Mouse (Mus musculus) heart, embryonic 11.5 days (tissue): ENCODE data around the gene Asxl2. TPM values are rescaled to one million over a fixed set of nuclear protein-coding genes. Genes with fewer than 3 reads are reported as not detected.

Experiments
- ATAC-seq: fragments of 200-750 bp; cut with Nextera tagmentation; replicated peaks from 2 replicates; pipeline ENCODE4 v1.8.0; 2017; ENCODE audit warnings: moderate library complexity; ENCODE audit not compliant: insufficient number of reproducible peaks, low FRiP score, low TSS enrichment
- H3K27ac ChIP-seq: fragments of 300-500 bp; sonication (generic); 2 replicates; pipeline ENCODE4 v1.5.1; 2014; ENCODE audit warnings: mild to moderate bottlenecking, low read depth, low read length
- H3K27me3 ChIP-seq: fragments of 300-500 bp; sonication (generic); 2 replicates; pipeline ENCODE4 v1.6.1; 2014; ENCODE audit warnings: mild to moderate bottlenecking, low read length, mixed read lengths; ENCODE audit not compliant: control insufficient read depth, insufficient read depth
- H3K36me3 ChIP-seq: fragments of 300-500 bp; sonication (generic); 2 replicates; pipeline ENCODE4 v1.6.1; 2014; ENCODE audit warnings: mild to moderate bottlenecking, low read length, moderate library complexity, mixed read lengths; ENCODE audit not compliant: control insufficient read depth, insufficient read depth
- H3K4me1 ChIP-seq: fragments of 300-500 bp; sonication (generic); 2 replicates; pipeline ENCODE4 v1.6.1; 2014; ENCODE audit warnings: low read length; ENCODE audit not compliant: control insufficient read depth, insufficient read depth
- H3K4me2 ChIP-seq: fragments of 300-500 bp; sonication (generic); 2 replicates; pipeline ENCODE4 v1.6.1; 2014; ENCODE audit warnings: mild to moderate bottlenecking, moderate library complexity
- H3K4me3 ChIP-seq: fragments of 300-500 bp; sonication (generic); 2 replicates; pipeline ENCODE4 v1.5.1; 2014; ENCODE audit warnings: low read depth, low read length
- H3K9ac ChIP-seq: fragments of 300-500 bp; sonication (generic); 2 replicates; pipeline ENCODE4 v1.6.1; 2014; ENCODE audit warnings: mild to moderate bottlenecking, low read depth, low read length, moderate library complexity
- H3K9me3 ChIP-seq: fragments of 300-500 bp; sonication (generic); replicated peaks from 2 replicates; pipeline ENCODE4 v1.6.1; 2016; ENCODE audit warnings: low read length; ENCODE audit not compliant: control insufficient read depth
- WGBS: fragments of 180-500 bp; shearing (Covaris S2); extraction: QIAGEN DNeasy Blood & Tissue Kit; methylation state at CpG from one replicate; pipeline ENCODE4 v1.1.7; 2014; ENCODE audit not compliant: insufficient replicate concordance; 5-methylcytosine and 5-hydroxymethylcytosine counted together
- polyA plus RNA-seq: library from polyadenylated mRNA; unstranded; fragments of >200 nt; fragmentation: Nextera tagmentation; extraction: Ambion mirVana; gene quantifications from 2 replicates; pipeline ENCODE4 v1.2.1, GENCODE M21; 2014

Gene Asxl2
- polyA plus RNA-seq, 1 experiment from 2014 or later = 21.3 TPM

DNA sequence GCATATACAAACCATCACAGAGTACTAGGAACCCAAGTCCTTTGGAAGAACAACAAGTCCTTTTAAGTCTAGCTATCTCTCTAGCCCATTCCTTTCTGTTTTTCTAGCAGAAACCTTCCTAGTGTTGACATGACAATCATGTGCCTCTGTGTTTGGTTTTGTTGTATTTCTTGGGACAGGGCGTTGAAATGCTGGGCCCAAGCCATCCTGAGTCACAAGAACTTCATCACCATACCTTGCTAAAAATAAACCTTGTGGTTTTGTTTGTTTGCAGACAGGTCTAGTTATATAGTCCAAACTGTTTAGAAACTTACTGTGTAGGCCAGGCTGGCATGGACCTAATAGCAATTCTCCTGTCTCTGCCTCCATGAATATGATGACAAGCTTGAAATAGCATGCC lies 3.9 kb upstream of the Asxl2 start:
- no peak overlapping the region for H3K9ac ChIP-seq
- peaks cover 2% of the 10 kb centered on the region; the same call in 1 of the 2 replicates for H3K36me3 ChIP-seq
- no peak overlapping the region for H3K4me2 ChIP-seq
- no peaks in the 10 kb centered on the region for H3K9me3 ChIP-seq
- no peak for ATAC-seq
- WGBS = 76% methylated on average over 1 of the region's 1 CpGs
- no peak overlapping the region for H3K27ac ChIP-seq
- no peaks in the 10 kb centered on the region for H3K27me3 ChIP-seq
- H3K4me1 ChIP-seq = no peaks in the 10 kb centered on the region; the same call in 1 of the 2 replicates
- H3K4me3 ChIP-seq = no peak overlapping the region

GRCm38 (mm10) chr12:3424179-3424578 lies 2.5 kb upstream of the Asxl2 start:
- H3K27ac ChIP-seq = no peak overlapping the region
- no peak overlapping the region; the same call in 1 of the 2 replicates for H3K4me2 ChIP-seq
- H3K4me1 ChIP-seq = no peaks in the 10 kb centered on the region; the same call in 1 of the 2 replicates
- peaks cover 2% of the 10 kb centered on the region; the same call in 1 of the 2 replicates for H3K36me3 ChIP-seq
- no peak overlapping the region for H3K4me3 ChIP-seq
- 83% methylated on average over 2 of the region's 2 CpGs for WGBS
- no peak overlapping the region for H3K9ac ChIP-seq
- H3K27me3 ChIP-seq = no peaks in the 10 kb centered on the region
- ATAC-seq = no peak
- no peaks in the 10 kb centered on the region for H3K9me3 ChIP-seq

DNA sequence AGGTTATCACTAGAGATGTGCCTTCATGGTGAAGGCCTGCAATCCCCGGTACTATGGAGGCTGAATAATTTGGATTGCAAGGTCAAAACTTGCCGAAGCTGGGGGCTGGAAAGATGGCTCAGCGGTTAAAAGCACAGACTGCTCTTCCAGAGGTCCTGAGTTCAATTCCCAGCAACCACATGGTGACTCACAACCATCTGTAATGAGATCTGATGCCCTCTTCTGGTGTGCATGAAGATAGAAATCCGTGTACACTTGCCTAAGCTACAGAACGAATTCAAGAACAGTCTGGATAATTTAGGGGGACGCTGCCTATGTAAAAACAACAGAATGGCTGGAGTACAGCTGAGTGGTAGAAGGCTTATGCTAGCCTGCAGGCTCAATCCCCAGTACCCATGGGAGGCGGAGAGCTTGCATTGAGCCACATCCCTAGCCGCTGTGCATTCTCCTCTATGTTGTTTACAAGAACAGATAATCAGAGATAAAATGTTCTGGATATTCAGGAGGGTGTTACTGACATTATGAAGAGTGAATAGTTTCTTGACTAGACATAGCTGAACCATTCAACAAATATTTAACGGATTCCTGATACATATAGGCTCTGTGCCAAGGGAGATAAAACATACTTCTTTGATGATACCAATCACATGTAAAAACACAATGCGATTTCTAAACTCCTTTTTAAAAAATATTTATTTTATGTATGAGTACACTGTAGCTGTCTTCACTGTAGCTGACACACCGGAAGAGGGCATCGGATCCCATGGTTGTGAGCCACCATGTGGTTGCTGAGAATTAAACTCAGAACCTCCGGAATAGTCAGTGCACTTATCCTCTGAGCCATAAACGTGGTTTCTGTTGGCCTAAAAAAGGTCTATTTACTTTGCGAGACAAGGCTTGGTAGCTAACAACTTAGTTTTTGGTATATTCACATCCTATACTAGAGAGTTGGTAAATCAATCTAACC lies 999 bp upstream of the Asxl2 start:
- peak overlapping the region; percentile 72 for H3K9ac ChIP-seq
- 40% methylated on average over 15 of the region's 15 CpGs for WGBS
- H3K27me3 ChIP-seq = no peaks in the 10 kb centered on the region
- no peaks in the 10 kb centered on the region; the same call in 1 of the 2 replicates for H3K4me1 ChIP-seq
- ATAC-seq = no peak; the same call in 1 of the 2 replicates
- peak overlapping the region; percentile 70 for H3K4me2 ChIP-seq
- peak overlapping the region; percentile 95 for H3K4me3 ChIP-seq
- peak overlapping the region; percentile 99 for H3K27ac ChIP-seq
- H3K36me3 ChIP-seq = peaks cover 2% of the 10 kb centered on the region; the same call in 1 of the 2 replicates
- H3K9me3 ChIP-seq = no peaks in the 10 kb centered on the region

DNA sequence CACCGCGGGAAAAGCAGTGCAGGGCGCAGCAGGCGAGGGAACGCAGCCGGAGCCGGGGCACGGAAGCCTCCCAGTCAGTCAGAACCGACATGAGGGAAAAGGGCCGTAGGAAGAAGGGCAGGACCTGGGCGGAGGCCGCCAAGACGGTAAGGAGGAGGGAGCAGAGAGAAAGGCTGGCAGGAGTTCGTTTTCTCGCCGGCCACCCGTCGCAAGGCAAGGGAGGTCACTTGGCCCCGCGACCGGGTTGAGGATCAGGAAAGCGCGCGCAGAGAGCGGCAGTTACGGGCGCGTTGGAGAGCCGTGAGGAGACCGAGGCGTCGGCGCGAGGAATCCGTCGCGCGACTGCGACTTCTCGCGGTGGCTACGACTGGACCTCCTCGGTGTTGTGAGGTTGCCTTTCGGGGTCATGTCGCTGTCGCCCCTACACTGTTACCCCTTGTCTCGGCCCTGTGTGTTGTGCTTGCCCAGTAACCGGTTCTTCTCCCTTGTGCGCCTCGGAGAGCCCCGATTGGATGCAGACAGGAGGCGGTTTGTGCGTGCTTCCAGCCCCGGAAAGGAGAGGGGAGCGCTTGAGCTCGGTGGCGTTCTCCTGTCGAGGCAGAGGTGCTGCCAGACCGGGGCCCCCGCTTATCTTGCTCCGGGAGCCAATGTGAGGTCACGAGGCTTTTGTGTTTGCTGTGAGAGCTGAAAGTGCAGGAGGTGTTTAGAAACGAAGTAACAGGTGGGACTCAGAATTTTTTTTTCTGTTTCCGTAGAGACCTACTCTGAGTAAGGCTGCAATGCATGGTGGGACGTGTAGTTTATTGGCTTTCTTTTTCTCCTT lies 621 bp downstream of the Asxl2 start:
- Histone ChIP-seq H3K9me3 (no peaks in the 10 kb centered on the region), H3K4me2 (peak overlapping the region; percentile 68), H3K27ac (peak overlapping the region; percentile 99), H3K4me1 (no peaks in the 10 kb centered on the region; the same call in 1 of the 2 replicates), H3K9ac (peak overlapping the region; percentile 99), H3K4me3 (peak overlapping the region; percentile 95), H3K36me3 (0 out of 2 replicates have a peak, but pooled peaks cover 2% of the 10 kb centered on the region), H3K27me3 (no peaks in the 10 kb centered on the region)
- WGBS = under 1% methylated on average over 65 of the region's 65 CpGs
- ATAC-seq = peak; percentile 50

- Histone ChIP-seq H3K27ac (peak overlapping the region; percentile 99; the same call in 1 of the 2 replicates), H3K27me3 (no peaks in the 10 kb centered on the region), H3K36me3 (no peaks in the 10 kb centered on the region), H3K4me1 (no peaks in the 10 kb centered on the region; the same call in 1 of the 2 replicates), H3K9ac (no peak overlapping the region), H3K4me3 (peak overlapping the region; percentile 95), H3K9me3 (no peaks in the 10 kb centered on the region), H3K4me2 (peak overlapping the region; percentile 68)
- WGBS = 59% methylated on average over 11 of the region's 11 CpGs
- no peak for ATAC-seq
These were observed 1.5 kb downstream of the Asxl2 start for GRCm38 (mm10) chr12:3427891-3428775.

DNA sequence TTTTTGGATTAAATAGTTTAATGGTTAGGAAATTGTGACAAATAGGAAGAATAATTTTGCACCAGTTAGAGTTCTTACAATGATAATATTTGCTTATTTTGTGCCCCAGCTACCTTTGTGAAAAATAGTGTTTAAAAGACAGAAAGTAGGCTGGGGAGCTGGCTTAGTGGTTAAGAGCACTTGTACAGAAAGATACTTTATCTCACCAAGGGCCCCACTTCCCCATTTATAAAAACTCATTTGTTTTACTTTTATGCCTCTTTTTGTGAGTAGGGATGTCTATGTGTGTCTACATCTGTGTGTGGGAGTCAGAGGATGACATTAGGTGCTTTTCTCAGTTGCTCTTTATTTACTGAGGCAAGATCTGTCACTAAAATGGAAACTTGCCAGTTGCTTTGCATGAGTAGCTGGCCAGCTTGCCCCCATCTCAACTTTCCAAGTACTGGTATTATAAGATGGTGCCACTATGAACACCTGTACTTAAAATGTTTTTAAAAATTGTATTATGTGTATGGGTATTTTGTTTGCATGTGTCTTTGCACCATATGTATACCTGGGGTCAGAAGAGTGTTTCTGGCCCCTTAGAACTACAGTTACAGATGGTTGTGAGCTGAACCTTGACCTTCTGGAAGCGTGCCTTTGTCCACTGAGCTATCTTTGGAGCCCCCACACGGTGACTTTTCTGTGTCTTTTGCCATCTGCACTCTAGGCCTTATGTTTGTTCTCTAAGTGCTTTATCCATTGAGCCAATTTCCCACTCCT lies 3.2 kb downstream of the Asxl2 start:
- Histone ChIP-seq H3K9ac (no peak overlapping the region), H3K9me3 (no peaks in the 10 kb centered on the region), H3K4me2 (no peak overlapping the region), H3K27ac (no peak overlapping the region), H3K36me3 (no peaks in the 10 kb centered on the region), H3K27me3 (no peaks in the 10 kb centered on the region), H3K4me1 (no peaks in the 10 kb centered on the region; the same call in 1 of the 2 replicates), H3K4me3 (no peak overlapping the region)
- 75% methylated on average over 2 of the region's 2 CpGs for WGBS
- no peak for ATAC-seq

DNA sequence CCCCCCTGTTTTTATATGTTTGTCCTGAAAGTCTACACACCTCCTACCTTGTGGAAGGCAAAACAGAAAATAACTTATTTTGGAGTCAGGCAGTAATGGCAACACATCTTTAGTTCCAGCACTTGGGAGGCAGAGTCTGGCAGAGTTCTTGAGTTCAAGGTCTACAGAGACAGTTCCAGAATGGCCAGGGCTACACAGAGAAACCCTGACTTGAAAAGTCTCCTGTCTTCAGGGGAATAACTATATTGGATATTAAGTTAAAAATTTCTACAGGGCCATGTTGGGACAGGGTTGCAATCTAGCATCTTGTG lies 3.7 kb downstream of the Asxl2 start:
- Histone ChIP-seq H3K36me3 (no peaks in the 10 kb centered on the region), H3K9ac (no peak overlapping the region), H3K4me3 (no peak overlapping the region), H3K4me2 (no peak overlapping the region), H3K9me3 (no peaks in the 10 kb centered on the region), H3K27ac (no peak overlapping the region), H3K4me1 (no peaks in the 10 kb centered on the region; the same call in 1 of the 2 replicates), H3K27me3 (no peaks in the 10 kb centered on the region)
- no peak for ATAC-seq
